Mouse (Mus musculus) stomach, embryonic 15.5 days (tissue): ENCODE results near the gene Nt5dc3. TPM values are rescaled to one million over a fixed set of nuclear protein-coding genes. Genes with fewer than 3 reads are reported as not detected.

Experiments used
- ATAC-seq: fragments of 200-750 bp; cut with Nextera tagmentation; 2 replicates; pipeline ENCODE4 v1.8.0; 2017; ENCODE audit warnings: low read depth, moderate number of reproducible peaks, moderate TSS enrichment; ENCODE audit not compliant: insufficient read depth, low FRiP score
- H3K27ac ChIP-seq: fragments of 300-500 bp; sonication (generic); 2 replicates; pipeline ENCODE4 v1.5.1; 2015; ENCODE audit warnings: mild to moderate bottlenecking, inconsistent platforms
- H3K27me3 ChIP-seq: fragments of 300-500 bp; sonication (generic); replicated peaks from 2 replicates; pipeline ENCODE4 v1.6.1; 2015; ENCODE audit warnings: inconsistent platforms
- H3K36me3 ChIP-seq: fragments of 300-500 bp; sonication (generic); 2 replicates; pipeline ENCODE4 v1.6.1; 2015; ENCODE audit warnings: inconsistent platforms
- H3K4me1 ChIP-seq: fragments of 300-500 bp; sonication (generic); 2 replicates; pipeline ENCODE4 v1.6.1; 2015; ENCODE audit warnings: inconsistent platforms
- H3K4me2 ChIP-seq: fragments of 300-500 bp; sonication (generic); 2 replicates; pipeline ENCODE4 v1.6.1; 2015; ENCODE audit warnings: mild to moderate bottlenecking, inconsistent platforms
- H3K4me3 ChIP-seq: fragments of 300-500 bp; sonication (generic); replicated peaks from 2 replicates; pipeline ENCODE4 v1.5.1; 2015; ENCODE audit warnings: inconsistent platforms
- H3K9ac ChIP-seq: fragments of 300-500 bp; sonication (generic); 2 replicates; pipeline ENCODE4 v1.6.1; 2015; ENCODE audit warnings: inconsistent platforms
- H3K9me3 ChIP-seq: fragments of 300-500 bp; sonication (generic); 2 replicates; pipeline ENCODE4 v1.6.1; 2016; ENCODE audit warnings: inconsistent platforms
- WGBS: fragments of 180-500 bp; shearing (Covaris S2); methylation state at CpG from one replicate; pipeline ENCODE4 v1.1.7; 2015; 5-methylcytosine and 5-hydroxymethylcytosine counted together
- polyA plus RNA-seq: library from polyadenylated mRNA; unstranded; fragments of >200 nt; fragmentation: Nextera tagmentation; extraction: Ambion mirVana; gene quantifications from 2 replicates; pipeline ENCODE4 v1.2.1, GENCODE M21; 2015

Nt5dc3 gene
- polyA plus RNA-seq, 1 experiment from 2014 or later, result 1.5 TPM

DNA sequence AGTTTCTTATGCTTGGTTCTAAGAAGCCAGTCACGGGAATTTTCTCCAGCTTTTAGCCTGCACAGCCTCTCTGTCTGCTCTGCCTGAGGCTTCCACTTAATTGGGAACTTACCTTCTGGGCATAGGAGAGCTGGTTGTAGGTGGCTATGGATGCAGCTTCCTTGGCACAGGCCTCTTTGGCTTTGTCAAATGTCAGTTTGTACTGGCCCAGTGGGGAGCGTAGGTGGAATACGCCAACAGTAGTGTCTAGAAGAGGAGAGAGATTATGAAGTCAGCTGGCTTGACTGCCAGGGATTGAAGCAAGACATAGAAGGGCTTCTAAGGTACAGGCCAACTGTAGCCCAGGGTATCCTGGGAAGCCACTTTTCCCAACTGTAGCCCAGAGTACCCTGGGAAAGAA lies 74.6 kb downstream of the Nt5dc3 start:
- Histone ChIP-seq H3K4me1 (no peaks in the 10 kb centered on the region), H3K9me3 (no peaks in the 10 kb centered on the region), H3K27ac (no peak overlapping the region), H3K36me3 (no peaks in the 10 kb centered on the region), H3K4me2 (no peak overlapping the region), H3K27me3 (no peaks in the 10 kb centered on the region; the same call in 1 of the 2 replicates), H3K9ac (no peak overlapping the region), H3K4me3 (no peak overlapping the region)
- ATAC-seq, result no peak
- WGBS, result 80% methylated on average over 3 of the region's 3 CpGs

DNA sequence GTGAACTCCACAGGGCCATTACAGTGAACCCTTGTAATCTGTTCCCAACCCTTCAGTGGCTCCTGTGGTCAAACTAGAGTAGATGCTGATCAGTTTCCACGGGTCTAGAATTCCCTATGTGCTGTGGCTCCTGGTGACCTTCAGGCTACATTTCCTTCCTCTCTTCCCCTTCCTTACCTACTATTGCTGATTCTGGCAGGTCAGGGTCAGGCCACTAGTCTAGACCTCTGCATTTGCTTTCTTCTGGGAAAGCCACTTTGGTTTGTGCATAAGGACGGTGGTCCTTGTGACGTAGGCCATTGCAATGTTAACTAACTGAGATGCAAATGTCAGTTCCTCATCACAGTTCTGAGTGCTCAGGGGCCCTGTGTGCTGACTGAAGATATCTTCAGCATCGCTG lies 81.6 kb downstream of the Nt5dc3 start:
- no peak for ATAC-seq
- Histone ChIP-seq H3K4me2 (no peak overlapping the region), H3K9ac (no peak overlapping the region), H3K9me3 (no peaks in the 10 kb centered on the region), H3K27ac (no peak overlapping the region), H3K4me3 (no peak overlapping the region), H3K4me1 (no peaks in the 10 kb centered on the region), H3K36me3 (no peaks in the 10 kb centered on the region), H3K27me3 (no peaks in the 10 kb centered on the region)
- 75% methylated on average over 4 of the region's 4 CpGs for WGBS

- no peaks in the 10 kb centered on the region for H3K27me3 ChIP-seq
- H3K27ac ChIP-seq, result no peak overlapping the region
- no peaks in the 10 kb centered on the region for H3K4me1 ChIP-seq
- no peak overlapping the region for H3K4me3 ChIP-seq
- no peak for ATAC-seq
- H3K9me3 ChIP-seq, result no peaks in the 10 kb centered on the region
- H3K4me2 ChIP-seq, result no peak overlapping the region
- 85% methylated on average over 6 of the region's 6 CpGs for WGBS
- H3K36me3 ChIP-seq, result no peaks in the 10 kb centered on the region
- H3K9ac ChIP-seq, result no peak overlapping the region
Observed at GRCm38 (mm10) chr10:86862496-86862895, 83.7 kb downstream of the Nt5dc3 start.

DNA sequence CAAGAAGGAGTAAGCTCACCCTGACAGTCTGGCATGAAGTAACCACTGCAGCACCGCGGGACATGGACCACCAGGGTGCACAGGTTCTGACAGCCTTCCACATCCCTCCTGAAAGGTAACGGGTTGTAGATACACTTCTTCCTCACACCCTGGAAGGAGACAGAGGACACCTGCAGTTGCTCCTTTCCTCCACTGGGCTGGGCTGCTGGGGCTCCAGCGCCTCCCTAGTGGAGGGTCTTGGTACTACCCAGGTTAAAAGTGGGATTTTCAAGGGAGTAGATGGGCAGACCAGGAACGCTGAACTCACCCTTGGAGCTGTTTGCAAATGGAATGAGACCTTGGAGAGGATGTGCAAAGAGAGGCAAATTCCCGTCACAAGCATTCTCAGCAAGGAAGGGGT lies 84.6 kb downstream of the Nt5dc3 start:
- Histone ChIP-seq H3K4me1 (no peaks in the 10 kb centered on the region), H3K4me3 (no peak overlapping the region), H3K9ac (no peak overlapping the region), H3K27ac (no peak overlapping the region), H3K4me2 (no peak overlapping the region), H3K36me3 (no peaks in the 10 kb centered on the region), H3K9me3 (no peaks in the 10 kb centered on the region), H3K27me3 (no peaks in the 10 kb centered on the region)
- 85% methylated on average over 6 of the region's 6 CpGs for WGBS
- no peak for ATAC-seq

- H3K9ac ChIP-seq, result no peak overlapping the region
- no peaks in the 10 kb centered on the region for H3K4me1 ChIP-seq
- H3K27me3 ChIP-seq, result no peaks in the 10 kb centered on the region
- H3K27ac ChIP-seq, result no peak overlapping the region
- WGBS, result 60% methylated on average over 7 of the region's 7 CpGs
- H3K9me3 ChIP-seq, result no peaks in the 10 kb centered on the region
- H3K4me2 ChIP-seq, result no peak overlapping the region
- ATAC-seq, result no peak
- H3K4me3 ChIP-seq, result no peak overlapping the region
- no peaks in the 10 kb centered on the region for H3K36me3 ChIP-seq
Observed at GRCm38 (mm10) chr10:86872121-86872520, 93.3 kb downstream of the Nt5dc3 start.

- no peak for ATAC-seq
- H3K4me1 ChIP-seq, result no peaks in the 10 kb centered on the region
- no peak overlapping the region for H3K4me2 ChIP-seq
- no peak overlapping the region for H3K9ac ChIP-seq
- H3K27ac ChIP-seq, result no peak overlapping the region
- no peak overlapping the region for H3K4me3 ChIP-seq
- H3K27me3 ChIP-seq, result no peaks in the 10 kb centered on the region
- 62% methylated on average over 5 of the region's 5 CpGs for WGBS
- H3K9me3 ChIP-seq, result no peaks in the 10 kb centered on the region
- H3K36me3 ChIP-seq, result no peaks in the 10 kb centered on the region
Observed at GRCm38 (mm10) chr10:86872591-86872990, 93.8 kb downstream of the Nt5dc3 start.

DNA sequence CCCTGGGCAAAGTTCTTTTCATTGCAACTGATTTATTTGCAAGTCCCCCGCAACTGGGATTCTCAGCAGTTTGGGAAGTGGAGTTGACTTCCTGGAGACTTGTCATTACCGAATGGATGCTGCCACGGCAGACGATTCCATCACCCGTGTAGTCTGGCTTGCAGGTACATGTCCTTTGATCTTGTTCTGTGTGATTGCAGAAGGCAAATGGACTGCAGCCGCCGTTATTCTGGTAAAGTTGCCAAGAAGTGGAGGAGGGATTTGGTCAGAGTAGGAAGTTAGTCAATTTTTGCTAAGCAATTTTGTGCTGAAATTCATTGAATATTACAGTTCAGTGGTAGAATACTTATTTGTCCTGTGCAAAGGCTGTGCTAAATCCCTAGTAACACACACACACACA lies 99.9 kb downstream of the Nt5dc3 start:
- ATAC-seq, result no peak
- Histone ChIP-seq H3K4me2 (no peak overlapping the region), H3K4me1 (no peaks in the 10 kb centered on the region)

GRCm38 (mm10) chr10:86880071-86880806 lies 101.4 kb downstream of the Nt5dc3 start:
- 62% methylated on average over 5 of the region's 5 CpGs for WGBS
- H3K27ac ChIP-seq, result no peak overlapping the region

More for the DNA sequence above, 99.9 kb downstream of the Nt5dc3 start:
- H3K27ac ChIP-seq, result no peak overlapping the region
- no peaks in the 10 kb centered on the region for H3K27me3 ChIP-seq
- H3K9ac ChIP-seq, result no peak overlapping the region
- H3K9me3 ChIP-seq, result no peaks in the 10 kb centered on the region
- 76% methylated on average over 7 of the region's 7 CpGs for WGBS
- H3K36me3 ChIP-seq, result no peaks in the 10 kb centered on the region
- H3K4me3 ChIP-seq, result no peak overlapping the region

GRCm38 (mm10) chr10:86881448-86881847 lies 102.6 kb downstream of the Nt5dc3 start:
- no peak for ATAC-seq
- no peaks in the 10 kb centered on the region for H3K9me3 ChIP-seq

More at GRCm38 (mm10) chr10:86880071-86880806, 101.4 kb downstream of the Nt5dc3 start:
- H3K9me3 ChIP-seq, result no peaks in the 10 kb centered on the region
- no peak for ATAC-seq
- H3K9ac ChIP-seq, result no peak overlapping the region
- H3K36me3 ChIP-seq, result no peaks in the 10 kb centered on the region
- H3K27me3 ChIP-seq, result no peaks in the 10 kb centered on the region
- H3K4me2 ChIP-seq, result no peak overlapping the region
- H3K4me3 ChIP-seq, result no peak overlapping the region
- no peaks in the 10 kb centered on the region for H3K4me1 ChIP-seq

DNA sequence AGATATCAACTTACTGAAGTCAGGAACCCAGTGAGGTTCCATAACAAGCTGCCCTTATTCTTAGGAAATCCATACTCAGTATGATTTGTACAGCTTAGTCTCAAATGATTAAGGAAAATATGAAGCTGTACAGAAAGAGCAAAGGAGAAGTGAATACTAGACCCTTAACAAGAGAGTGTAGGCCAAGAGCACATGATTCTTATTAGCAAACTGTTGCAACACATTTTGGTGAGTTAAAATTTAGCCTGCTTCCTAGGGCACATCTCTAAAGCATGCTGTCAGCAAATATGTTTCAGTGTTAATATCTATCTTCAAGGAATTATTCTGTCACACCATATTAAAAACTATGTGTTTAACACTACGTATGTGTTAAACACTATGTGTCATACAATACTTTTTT lies 107.6 kb downstream of the Nt5dc3 start:
- Histone ChIP-seq H3K36me3 (no peaks in the 10 kb centered on the region), H3K4me2 (no peak overlapping the region), H3K4me1 (no peaks in the 10 kb centered on the region), H3K9ac (no peak overlapping the region), H3K4me3 (no peak overlapping the region), H3K27me3 (no peaks in the 10 kb centered on the region), H3K27ac (no peak overlapping the region), H3K9me3 (no peaks in the 10 kb centered on the region)
- WGBS, result 92% methylated on average over 1 of the region's 1 CpGs
- ATAC-seq, result no peak

More at GRCm38 (mm10) chr10:86881448-86881847, 102.6 kb downstream of the Nt5dc3 start:
- H3K4me1 ChIP-seq, result no peaks in the 10 kb centered on the region
- H3K4me3 ChIP-seq, result no peak overlapping the region
- H3K36me3 ChIP-seq, result no peaks in the 10 kb centered on the region
- no peak overlapping the region for H3K4me2 ChIP-seq
- H3K27ac ChIP-seq, result no peak overlapping the region
- H3K9ac ChIP-seq, result no peak overlapping the region
- no peaks in the 10 kb centered on the region for H3K27me3 ChIP-seq
